Mouse (Mus musculus) heart, embryonic 15.5 days (tissue): ENCODE measurements around the gene Rwdd1. TPM values are rescaled to one million over a fixed set of nuclear protein-coding genes. Genes with fewer than 3 reads are reported as not detected.

ENCODE experiments used
- ATAC-seq: fragments of 200-750 bp; cut with Nextera tagmentation; replicated peaks from 2 replicates; pipeline ENCODE4 v1.8.0; 2017; ENCODE audit warnings: low read depth, moderate TSS enrichment; ENCODE audit not compliant: insufficient number of reproducible peaks, insufficient read depth, low FRiP score
- H3K27ac ChIP-seq: fragments of 300-500 bp; sonication (generic); 2 replicates; pipeline ENCODE4 v1.5.1; 2015; ENCODE audit warnings: mild to moderate bottlenecking, inconsistent platforms
- H3K27me3 ChIP-seq: fragments of 300-500 bp; sonication (generic); 2 replicates; pipeline ENCODE4 v1.6.1; 2015; ENCODE audit warnings: inconsistent platforms
- H3K36me3 ChIP-seq: fragments of 300-500 bp; sonication (generic); 2 replicates; pipeline ENCODE4 v1.6.1; 2015; ENCODE audit warnings: mild to moderate bottlenecking, inconsistent platforms
- H3K4me1 ChIP-seq: fragments of 300-500 bp; sonication (generic); replicated peaks from 2 replicates; pipeline ENCODE4 v1.6.1; 2015; ENCODE audit warnings: inconsistent platforms
- H3K4me2 ChIP-seq: fragments of 300-500 bp; sonication (generic); 2 replicates; pipeline ENCODE4 v1.6.1; 2015; ENCODE audit warnings: inconsistent platforms, mild to moderate bottlenecking, moderate library complexity
- H3K4me3 ChIP-seq: fragments of 300-500 bp; sonication (generic); 2 replicates; pipeline ENCODE4 v1.5.1; 2015; ENCODE audit warnings: mild to moderate bottlenecking, inconsistent platforms
- H3K9ac ChIP-seq: fragments of 300-500 bp; sonication (generic); 2 replicates; pipeline ENCODE4 v1.6.1; 2015; ENCODE audit warnings: mild to moderate bottlenecking, inconsistent platforms
- H3K9me3 ChIP-seq: fragments of 300-500 bp; sonication (generic); replicated peaks from 2 replicates; pipeline ENCODE4 v1.6.1; 2016; ENCODE audit warnings: inconsistent platforms
- WGBS: fragments of 180-500 bp; shearing (Covaris S2); methylation state at CpG from one replicate; pipeline ENCODE4 v1.1.7; 2015; ENCODE audit warnings: mixed read lengths; 5-methylcytosine and 5-hydroxymethylcytosine counted together
- polyA plus RNA-seq: library from polyadenylated mRNA; unstranded; fragments of >200 nt; fragmentation: Nextera tagmentation; extraction: Ambion mirVana; gene quantifications from 2 replicates; pipeline ENCODE4 v1.2.1, GENCODE M21; 2015

Gene Rwdd1
- 79.4 and 100 TPM in 2 replicates for polyA plus RNA-seq

DNA sequence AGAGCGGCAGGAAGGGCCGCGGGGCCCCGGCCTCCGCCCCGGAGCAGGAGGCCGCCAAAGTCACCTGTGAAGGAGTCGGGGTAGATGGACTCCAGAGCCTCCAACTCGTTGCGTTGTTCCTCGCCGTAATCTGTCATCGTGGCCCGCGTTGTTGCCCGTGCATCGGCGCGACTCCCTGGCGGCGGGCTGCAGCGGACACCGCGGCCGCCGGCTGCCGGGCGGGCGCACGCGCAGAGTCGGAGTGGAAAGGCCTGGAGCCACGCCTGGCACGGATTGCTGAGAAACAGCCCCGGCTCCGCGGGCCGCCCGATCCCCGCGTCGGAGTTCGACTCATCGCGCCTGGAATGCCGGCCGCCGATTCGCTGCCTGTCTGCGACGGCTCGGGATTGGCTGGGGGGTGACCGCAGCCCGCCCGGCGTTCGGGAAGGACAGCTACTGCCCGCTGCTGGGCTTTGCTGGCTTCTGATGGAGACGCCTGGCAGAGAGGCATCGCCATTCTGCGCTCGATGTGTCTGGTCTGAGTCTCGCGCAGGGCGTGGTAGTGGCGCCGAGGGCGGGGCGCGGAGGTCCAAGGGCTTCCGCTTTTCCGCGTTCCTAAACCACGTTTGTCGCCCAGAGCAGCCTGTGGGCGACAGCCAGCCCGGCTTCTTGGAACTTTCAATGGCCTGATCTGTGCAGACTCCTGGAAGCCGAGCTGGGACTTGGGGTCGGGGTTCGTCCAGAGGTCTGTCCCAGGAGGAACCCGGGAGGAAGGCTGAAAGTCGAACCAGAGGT, at the start of gene Rwdd1:
Gene Rwdd1 (minus strand): TSS at position 323 of the 774 bp plus-strand sequence.
- Histone ChIP-seq H3K4me3 (peak within 1 kb of the TSS; percentile 90), H3K4me2 (peak within 1 kb of the TSS; percentile 83), H3K9ac (peak within 1 kb of the TSS; percentile 89), H3K36me3 (no peaks in the 10 kb centered on the region), H3K27me3 (no peaks in the 10 kb centered on the region), H3K9me3 (no peaks in the 10 kb centered on the region), H3K27ac (peak within 1 kb of the TSS; percentile 98), H3K4me1 (peaks cover 20% of the 10 kb centered on the region)
- peak; percentile 99 for ATAC-seq
- WGBS: under 1% methylated on average over 82 of the region's 82 CpGs

DNA sequence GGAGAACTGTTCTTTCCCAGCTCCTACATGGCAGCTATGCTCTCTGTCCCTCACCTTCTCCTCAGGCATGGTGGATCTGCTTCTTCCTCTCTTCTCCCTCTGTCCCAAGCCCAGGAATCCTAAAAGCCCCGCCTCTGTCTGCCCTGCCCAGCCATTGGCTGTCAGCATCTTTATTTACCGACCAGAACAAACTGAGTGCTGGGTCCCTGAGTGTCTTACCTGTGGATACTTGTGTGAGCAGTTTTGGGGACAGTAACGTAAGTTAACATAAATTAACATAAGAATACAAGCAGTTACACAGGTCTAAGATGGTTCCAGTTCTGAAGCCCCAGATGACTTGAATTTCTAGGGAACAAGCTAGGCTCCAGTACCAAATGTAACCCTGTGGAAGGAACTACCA, 47.2 kb upstream of the Rwdd1 start:
- H3K9ac ChIP-seq: no peak overlapping the region
- ATAC-seq: no peak
- no peaks in the 10 kb centered on the region for H3K36me3 ChIP-seq
- 48% methylated on average over 3 of the region's 3 CpGs for WGBS
- no peaks in the 10 kb centered on the region for H3K4me1 ChIP-seq
- H3K9me3 ChIP-seq: no peaks in the 10 kb centered on the region
- no peak overlapping the region for H3K4me3 ChIP-seq
- no peaks in the 10 kb centered on the region for H3K27me3 ChIP-seq
- H3K27ac ChIP-seq: no peak overlapping the region
- no peak overlapping the region for H3K4me2 ChIP-seq

- Histone ChIP-seq H3K9ac (no peak overlapping the region), H3K4me3 (no peak overlapping the region), H3K36me3 (no peaks in the 10 kb centered on the region), H3K27ac (no peak overlapping the region), H3K9me3 (no peaks in the 10 kb centered on the region), H3K4me2 (no peak overlapping the region), H3K4me1 (no peaks in the 10 kb centered on the region), H3K27me3 (no peaks in the 10 kb centered on the region)
- no peak for ATAC-seq
- WGBS: 79% methylated on average over 2 of the region's 2 CpGs
These were observed 34.6 kb upstream of the Rwdd1 start for GRCm38 (mm10) chr10:34053987-34054386.

GRCm38 (mm10) chr10:34044210-34044609, 24.8 kb upstream of the Rwdd1 start, which contains the start of gene Calhm4:
Gene Calhm4, minus strand, starts transcription at chr10:34044310.
- 78% methylated on average over 5 of the region's 5 CpGs for WGBS
- no peak for ATAC-seq

DNA sequence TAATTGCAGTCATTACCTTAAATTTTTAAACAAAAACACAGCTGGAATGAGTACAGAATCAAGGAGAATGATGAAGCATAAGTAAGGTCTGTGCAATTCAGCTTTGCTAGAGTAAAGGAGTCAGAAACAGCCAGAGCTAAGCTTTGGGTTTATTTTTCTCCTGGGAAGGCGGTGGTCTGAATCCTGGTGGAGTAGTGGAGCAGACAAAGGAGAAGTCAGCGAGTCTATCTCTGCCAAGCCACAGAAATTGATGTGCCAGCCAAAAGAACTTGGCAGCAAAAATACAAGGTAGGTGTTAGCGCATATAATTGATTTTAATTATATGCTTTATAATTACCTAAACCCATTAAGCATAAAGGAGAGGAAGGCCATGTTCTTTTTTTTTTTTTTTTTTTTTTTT, 18.0 kb upstream of the Rwdd1 start, which contains the start of gene Trappc3l:
Gene Trappc3l (plus strand): TSS at position 197 of the 400 bp plus-strand sequence.
- no peak for ATAC-seq
- 78% methylated on average over 3 of the region's 3 CpGs for WGBS
- Histone ChIP-seq H3K4me1 (no peaks in the 10 kb centered on the region; the same call in 1 of the 2 replicates), H3K9me3 (no peaks in the 10 kb centered on the region), H3K4me3 (no peak within 1 kb of the TSS), H3K4me2 (no peak within 1 kb of the TSS), H3K27me3 (no peaks in the 10 kb centered on the region), H3K36me3 (no peaks in the 10 kb centered on the region), H3K9ac (no peak within 1 kb of the TSS), H3K27ac (no peak within 1 kb of the TSS)

More at GRCm38 (mm10) chr10:34044210-34044609, 24.8 kb upstream of the Rwdd1 start, which contains the start of gene Calhm4:
- Histone ChIP-seq H3K27ac (no peak within 1 kb of the TSS), H3K27me3 (no peaks in the 10 kb centered on the region), H3K9me3 (no peaks in the 10 kb centered on the region), H3K4me2 (no peak within 1 kb of the TSS), H3K9ac (no peak within 1 kb of the TSS), H3K4me1 (no peaks in the 10 kb centered on the region), H3K36me3 (no peaks in the 10 kb centered on the region), H3K4me3 (no peak within 1 kb of the TSS)

DNA sequence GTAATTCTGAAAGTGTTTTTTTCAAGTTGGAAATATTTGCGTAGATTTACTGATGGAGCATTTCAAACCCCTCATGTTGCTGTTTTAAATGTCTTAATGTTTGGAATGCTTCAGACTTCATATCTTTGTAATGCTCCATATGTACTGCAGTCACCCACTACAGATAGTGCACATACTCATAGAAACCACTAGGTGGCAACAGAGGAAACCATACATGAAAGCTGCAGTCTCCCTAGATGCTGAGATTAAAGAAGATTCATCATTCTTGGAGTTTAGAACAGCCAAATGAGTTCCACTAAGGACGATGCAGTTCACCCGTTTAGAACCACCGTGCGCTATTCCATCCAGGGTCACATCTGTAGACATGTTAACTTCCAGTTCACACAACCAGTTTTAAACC, 17.2 kb upstream of the Rwdd1 start:
- Histone ChIP-seq H3K36me3 (no peaks in the 10 kb centered on the region), H3K4me2 (no peak overlapping the region), H3K27me3 (no peaks in the 10 kb centered on the region), H3K4me1 (no peaks in the 10 kb centered on the region; the same call in 1 of the 2 replicates), H3K4me3 (no peak overlapping the region), H3K9me3 (no peaks in the 10 kb centered on the region), H3K9ac (no peak overlapping the region), H3K27ac (no peak overlapping the region)
- ATAC-seq: no peak; the same call in 1 of the 2 replicates
- 15% methylated on average over 5 of the region's 5 CpGs for WGBS

DNA sequence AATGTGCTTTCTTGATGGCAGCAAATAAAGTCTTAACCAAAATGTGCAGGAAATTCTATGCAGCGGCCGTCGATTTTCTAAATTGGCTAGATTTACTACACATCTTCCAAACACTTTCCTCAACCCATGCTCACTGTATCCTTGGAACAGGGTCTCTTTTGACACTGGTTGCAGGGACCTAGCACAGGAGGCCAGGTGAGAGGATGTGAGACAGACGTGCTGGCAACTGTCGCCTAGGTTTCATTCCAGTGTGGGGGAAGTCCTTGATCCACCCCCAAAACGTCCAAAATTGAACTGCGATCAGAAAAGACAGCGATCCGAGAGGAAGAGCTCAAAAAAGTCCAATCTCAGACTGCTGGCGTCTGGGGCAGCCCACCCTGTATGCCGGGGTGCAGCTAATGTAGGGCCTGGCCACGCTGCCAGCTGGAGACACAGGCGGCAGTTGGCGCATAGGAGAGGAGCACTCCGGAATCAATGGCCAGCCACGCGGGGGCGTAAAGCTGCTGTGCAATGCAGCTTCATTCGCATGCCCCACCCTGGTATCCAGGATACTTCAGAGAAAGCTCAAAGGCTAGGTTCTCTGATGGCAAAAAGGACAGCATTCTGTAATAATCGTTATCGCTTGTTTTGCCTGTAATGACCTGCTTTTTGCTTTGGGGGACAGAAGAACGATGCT, 14.3 kb upstream of the Rwdd1 start:
- Histone ChIP-seq H3K36me3 (no peaks in the 10 kb centered on the region), H3K4me3 (peak overlapping the region; percentile 33), H3K9ac (peak overlapping the region; percentile 40; the same call in 1 of the 2 replicates), H3K9me3 (no peaks in the 10 kb centered on the region), H3K27ac (no peak overlapping the region), H3K4me2 (peak overlapping the region; percentile 60), H3K4me1 (no peaks in the 10 kb centered on the region; the same call in 1 of the 2 replicates), H3K27me3 (no peaks in the 10 kb centered on the region)
- ATAC-seq: 0 out of 2 replicates have a peak, but pooled peaks have one; percentile 60
- WGBS: 17% methylated on average over 22 of the region's 22 CpGs

- H3K9me3 ChIP-seq: no peaks in the 10 kb centered on the region
- ATAC-seq: no peak
- no peak overlapping the region for H3K4me3 ChIP-seq
- no peaks in the 10 kb centered on the region for H3K36me3 ChIP-seq
- no peak overlapping the region for H3K4me2 ChIP-seq
- H3K27me3 ChIP-seq: no peaks in the 10 kb centered on the region
- no peak overlapping the region for H3K9ac ChIP-seq
- no peaks in the 10 kb centered on the region; the same call in 1 of the 2 replicates for H3K4me1 ChIP-seq
- H3K27ac ChIP-seq: no peak overlapping the region
- 50% methylated on average over 5 of the region's 5 CpGs for WGBS
These were observed 10.9 kb upstream of the Rwdd1 start for GRCm38 (mm10) chr10:34030322-34030721.

DNA sequence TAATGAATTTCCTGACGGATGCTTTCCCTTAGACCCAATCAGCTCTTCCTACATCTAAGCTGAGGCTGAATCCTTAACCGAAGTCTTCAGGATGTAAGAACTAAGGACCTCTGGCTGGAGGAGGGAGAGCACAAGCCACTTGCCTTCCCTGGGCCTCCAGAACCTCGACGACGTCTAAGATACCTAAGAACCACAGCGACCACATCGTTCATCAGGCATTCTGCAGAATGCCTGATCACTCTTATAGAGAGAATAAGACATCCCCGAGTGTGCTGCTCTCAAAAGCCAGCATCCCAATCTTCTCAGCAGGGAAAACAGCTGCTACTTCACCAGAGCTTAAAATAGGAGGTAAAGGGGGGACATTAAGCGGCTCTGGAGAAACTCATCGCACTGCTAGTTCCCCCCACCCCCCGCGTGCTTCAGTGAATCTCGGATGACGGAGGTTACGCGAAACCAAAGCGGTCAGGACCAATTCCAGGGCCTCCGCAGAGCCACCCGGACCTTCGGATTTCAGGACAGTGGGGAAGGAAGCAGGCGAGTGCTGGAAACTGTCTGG, 600 bp downstream of the Rwdd1 start:
- Histone ChIP-seq H3K4me2 (peak overlapping the region; percentile 83), H3K27me3 (no peaks in the 10 kb centered on the region), H3K9me3 (no peaks in the 10 kb centered on the region), H3K4me3 (peak overlapping the region; percentile 90), H3K27ac (peak overlapping the region; percentile 98), H3K9ac (peak overlapping the region; percentile 89), H3K36me3 (no peaks in the 10 kb centered on the region), H3K4me1 (peaks cover 20% of the 10 kb centered on the region)
- ATAC-seq: peak; percentile 44
- under 1% methylated on average over 21 of the region's 21 CpGs for WGBS

DNA sequence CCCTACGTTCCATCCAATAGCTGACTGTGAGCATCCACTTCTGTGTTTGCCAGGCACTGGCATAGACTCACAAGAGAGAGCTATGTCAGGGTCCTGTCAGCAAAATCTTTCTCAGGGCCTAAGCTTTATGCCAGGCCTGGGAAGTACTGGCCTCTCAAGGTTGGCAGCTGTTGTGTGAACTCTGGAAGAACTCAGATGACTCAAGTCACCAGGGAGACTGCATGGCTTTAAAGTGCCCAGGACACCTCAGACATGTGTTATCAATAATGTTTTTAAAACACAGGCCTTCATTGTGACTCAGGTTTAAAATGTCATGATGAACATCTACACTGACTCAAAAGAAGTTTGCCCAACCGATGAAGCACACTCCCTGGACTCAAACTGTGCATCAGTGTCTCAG, 6.2 kb downstream of the Rwdd1 start:
- no peak for ATAC-seq
- H3K9me3 ChIP-seq: no peaks in the 10 kb centered on the region
- H3K36me3 ChIP-seq: peaks cover 4% of the 10 kb centered on the region
- H3K27ac ChIP-seq: no peak overlapping the region
- no peak overlapping the region for H3K4me3 ChIP-seq
- H3K4me2 ChIP-seq: no peak overlapping the region
- no peaks in the 10 kb centered on the region for H3K27me3 ChIP-seq
- 84% methylated on average over 2 of the region's 2 CpGs for WGBS
- no peak overlapping the region for H3K9ac ChIP-seq
- peaks cover 8% of the 10 kb centered on the region for H3K4me1 ChIP-seq

DNA sequence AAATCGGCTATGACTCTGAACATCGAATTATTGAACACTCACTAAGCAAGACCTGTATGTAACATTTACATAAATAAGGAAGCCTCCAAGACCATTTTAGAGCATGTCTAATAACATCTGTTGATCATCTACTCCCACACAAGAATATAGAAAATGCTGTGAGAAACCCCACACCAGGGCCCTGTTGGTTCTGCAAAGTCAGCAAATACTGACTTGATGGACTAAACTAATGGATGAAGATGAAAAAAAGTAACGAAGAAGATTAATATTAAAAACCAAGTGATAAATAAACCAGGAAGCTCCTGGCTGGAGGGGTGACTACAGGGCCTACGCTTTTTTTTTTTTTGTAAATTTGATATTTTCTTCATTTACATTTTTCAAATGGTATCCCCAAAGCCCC, 6.8 kb downstream of the Rwdd1 start:
- WGBS: 94% methylated on average over 4 of the region's 4 CpGs
- peaks cover 2% of the 10 kb centered on the region; the same call in 1 of the 2 replicates for H3K4me1 ChIP-seq
- no peak overlapping the region for H3K9ac ChIP-seq
- ATAC-seq: no peak
- no peak overlapping the region for H3K27ac ChIP-seq
- no peak overlapping the region for H3K4me2 ChIP-seq
- no peaks in the 10 kb centered on the region for H3K27me3 ChIP-seq
- peaks cover 4% of the 10 kb centered on the region for H3K36me3 ChIP-seq
- H3K9me3 ChIP-seq: no peaks in the 10 kb centered on the region
- H3K4me3 ChIP-seq: no peak overlapping the region
